Mouse (Mus musculus) regulatory T cell (primary cell): ENCODE data around the gene Tmem125.
"Not testable (repeated sequence)": the region's sequence is repeated elsewhere in the genome, so short reads cannot be mapped to it uniquely, and the experiment has no call there.

Experiments used
- in situ Hi-C: fragments of 300-600 bp; cut with MboI, MseI; formaldehyde crosslinking; loops from one replicate; pipeline ENCODE4 v1.15.1; 2025; ENCODE audit warnings: high pct_unique_total_duplicates

Tmem125 gene

GRCm38 (mm10) chr4:118537801-118538200 lies 6.0 kb downstream of the Tmem125 start:
- in situ Hi-C loops: no loop called here

- in situ Hi-C loops: no loop called here
Measured at GRCm38 (mm10) chr4:118535610-118536009, 8.2 kb downstream of the Tmem125 start.

- in situ Hi-C loops: no loop called here
Measured at GRCm38 (mm10) chr4:118533605-118534004, 10.2 kb downstream of the Tmem125 start.

DNA sequence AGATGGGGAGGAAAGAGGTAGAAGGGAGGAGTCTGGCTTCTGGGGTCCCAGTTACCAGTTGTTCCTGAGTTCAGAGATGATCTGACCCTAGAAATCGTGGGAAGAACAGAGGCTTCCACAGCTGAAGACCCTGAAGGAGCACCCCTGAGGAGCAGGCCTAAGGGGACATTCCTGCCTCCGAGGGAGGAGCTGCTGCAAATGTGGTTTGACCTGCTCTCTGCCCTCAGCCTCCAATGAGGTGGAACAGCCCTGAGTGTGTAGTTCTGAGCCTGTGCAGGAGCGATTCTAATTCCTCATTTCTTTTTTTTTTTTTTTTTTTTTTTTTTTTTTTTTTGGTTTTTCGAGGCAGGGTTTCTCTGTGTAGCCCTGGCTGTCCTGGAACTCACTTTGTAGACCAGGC lies 10.7 kb downstream of the Tmem125 start:
- in situ Hi-C loops: no loop called here

GRCm38 (mm10) chr4:118532663-118533062 lies 11.2 kb downstream of the Tmem125 start:
- in situ Hi-C loops: no loop called here

DNA sequence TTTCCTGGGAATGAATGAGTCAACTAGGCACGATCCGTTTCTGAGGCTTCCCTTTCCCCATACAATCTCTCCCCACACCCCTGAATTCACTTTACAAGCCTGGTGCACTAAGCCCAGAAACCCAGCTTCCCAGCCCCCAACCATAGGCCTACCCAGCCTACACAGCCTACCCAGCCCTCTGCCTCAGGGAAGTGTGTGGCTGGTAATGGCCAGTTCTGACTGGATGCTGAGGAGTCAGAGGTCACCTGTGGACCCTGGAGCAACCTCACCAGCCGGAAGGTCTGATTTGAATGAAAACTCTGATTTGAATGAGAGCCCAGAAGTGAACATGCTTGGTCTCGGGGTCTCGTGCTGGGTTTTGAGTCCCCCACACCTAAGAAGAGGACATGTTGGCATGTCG lies 16.1 kb downstream of the Tmem125 start:
- in situ Hi-C loops: no loop called here

DNA sequence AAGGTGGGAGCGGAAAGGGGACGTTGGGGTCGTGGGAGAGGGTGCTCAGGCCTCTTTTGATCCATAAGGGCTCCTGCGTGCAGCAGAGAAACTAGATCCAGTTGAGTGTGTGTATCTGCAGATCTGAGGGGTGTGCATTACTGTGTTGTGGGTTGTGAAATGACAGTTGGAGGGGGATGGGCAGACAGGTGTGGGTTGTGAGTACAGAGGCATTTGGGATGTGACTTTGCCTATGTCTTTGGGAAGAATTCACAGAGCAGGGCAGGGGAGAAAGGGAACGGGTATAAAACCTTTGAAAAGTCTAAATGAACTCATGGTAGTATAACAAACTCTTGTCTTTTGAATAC lies 16.5 kb downstream of the Tmem125 start:
- in situ Hi-C loops: no loop called here

DNA sequence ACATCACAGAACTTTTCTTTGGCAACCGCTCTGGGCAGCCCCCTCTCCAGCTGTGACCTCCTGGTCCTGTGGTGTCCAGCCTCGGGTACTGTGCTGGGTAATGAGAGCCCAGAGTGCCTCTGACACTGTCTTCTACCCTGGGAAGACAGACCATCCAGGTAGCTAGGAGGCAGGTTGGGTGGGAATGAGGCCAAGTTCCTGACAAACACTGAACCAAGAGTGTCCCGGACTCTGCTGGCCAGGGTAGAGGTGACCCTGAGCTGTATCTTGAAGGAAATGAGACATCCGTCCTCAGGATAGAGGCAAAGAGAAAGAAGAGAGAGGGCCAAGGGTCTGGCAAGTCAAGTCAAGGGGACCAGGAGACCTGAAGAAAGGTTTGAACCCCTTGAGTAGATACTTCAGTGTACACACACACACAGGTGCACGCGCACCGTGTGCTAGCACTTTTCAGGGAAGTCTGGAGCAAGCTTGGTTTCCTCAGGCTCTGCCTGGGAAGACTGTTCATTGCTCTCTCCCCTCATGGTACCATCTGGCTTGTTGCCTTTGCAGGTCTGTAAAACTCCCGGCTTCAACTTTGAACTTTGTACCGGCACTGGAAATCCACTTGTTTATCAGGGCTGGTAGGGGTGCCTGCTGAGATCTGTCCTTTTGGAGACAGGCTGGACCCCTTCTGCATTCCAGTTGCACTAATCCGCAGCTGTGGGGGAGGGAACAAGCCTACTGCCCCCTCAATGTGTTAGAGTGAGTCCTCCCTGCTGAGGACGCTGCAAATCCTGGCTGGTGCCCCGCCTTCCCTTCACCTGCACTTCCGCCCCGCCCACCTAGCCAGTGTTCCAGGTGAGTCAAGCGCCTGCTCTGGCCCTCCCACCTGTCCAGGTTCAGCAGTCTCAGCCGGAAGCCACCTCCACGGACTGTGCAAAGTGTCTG lies 17.2 kb downstream of the Tmem125 start, which contains the start of gene 2610528J11Rik:
Gene 2610528J11Rik (plus strand): TSS at position 592 of the 927 bp plus-strand sequence.
- in situ Hi-C loops: no loop called here

GRCm38 (mm10) chr4:118525779-118526178 lies 18.1 kb downstream of the Tmem125 start:
- in situ Hi-C loops: no loop called here

GRCm38 (mm10) chr4:118523976-118524375 lies 19.9 kb downstream of the Tmem125 start:
- in situ Hi-C loops: loop anchor here (5.0 kb wide), 1 partner anchor 42 kb away; no protein-coding TSS in a partner anchor

DNA sequence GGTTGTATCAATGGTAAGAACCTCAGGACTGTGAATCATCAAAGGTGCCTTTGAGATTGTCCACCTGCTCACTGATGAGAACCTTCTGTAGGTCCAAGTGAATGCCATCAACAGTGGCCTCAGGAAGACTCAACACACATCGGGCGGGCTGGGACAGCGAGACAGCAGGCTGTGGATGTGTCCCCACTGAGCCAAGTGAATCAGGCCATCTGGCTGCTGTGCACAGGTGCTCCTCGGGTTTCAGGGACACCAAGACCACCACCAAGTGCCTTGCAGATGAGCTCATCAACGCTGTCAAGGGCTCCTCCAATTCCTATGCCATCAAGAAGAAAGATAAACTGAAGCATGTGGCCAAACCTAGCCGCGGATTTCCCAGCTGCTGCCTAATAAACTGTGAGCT lies 21.6 kb downstream of the Tmem125 start:
- in situ Hi-C loops: loop anchor here (5.0 kb wide), 1 partner anchor 40 kb away; no protein-coding TSS in a partner anchor

DNA sequence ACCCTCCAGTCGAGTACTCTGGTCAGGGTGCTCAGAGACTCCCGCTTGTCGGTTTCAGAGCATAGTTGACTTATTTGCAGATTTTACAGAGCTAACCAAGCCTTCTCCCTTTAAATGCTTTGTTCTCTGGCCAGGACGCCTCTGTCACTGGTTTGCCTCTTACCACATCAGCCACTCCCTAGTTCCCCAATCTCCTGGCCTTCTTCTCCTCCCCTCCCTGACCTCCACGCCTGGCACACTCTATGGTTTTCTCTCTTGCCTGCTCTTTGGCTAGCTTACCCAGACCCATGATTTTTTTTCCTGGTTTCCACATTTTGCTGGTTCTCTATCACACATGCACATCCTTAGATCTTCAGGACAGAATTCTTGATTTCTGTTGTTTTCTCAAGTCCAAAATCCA lies 25.6 kb downstream of the Tmem125 start:
- in situ Hi-C loops: no loop called here

- in situ Hi-C loops: no loop called here
Measured at GRCm38 (mm10) chr4:118517497-118518146, 26.2 kb downstream of the Tmem125 start.

GRCm38 (mm10) chr4:118516699-118517496 lies 26.9 kb downstream of the Tmem125 start:
- in situ Hi-C loops: no loop called here

DNA sequence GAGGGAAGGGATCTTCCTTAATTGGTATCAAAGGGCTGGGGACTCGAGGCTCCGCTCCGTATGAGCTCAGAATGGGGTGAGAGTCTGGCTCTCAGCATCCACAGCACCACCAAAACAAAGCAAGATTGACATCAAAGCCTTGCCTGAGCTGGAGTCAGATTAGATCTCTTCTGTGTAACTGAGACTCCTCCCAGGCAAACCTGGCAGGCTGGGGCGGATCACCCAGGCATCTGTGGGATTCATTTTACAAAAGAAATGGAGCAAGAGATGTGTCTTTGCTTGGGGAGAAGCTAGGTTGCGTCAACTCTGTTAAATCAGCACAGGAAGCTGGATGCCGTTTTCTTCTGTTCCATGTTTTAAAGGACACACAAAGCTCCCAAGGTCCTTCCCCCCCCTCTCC lies 34.8 kb downstream of the Tmem125 start:
- in situ Hi-C loops: no loop called here

GRCm38 (mm10) chr4:118507171-118507570 lies 36.7 kb downstream of the Tmem125 start:
- in situ Hi-C loops: not testable (repeated sequence)

- in situ Hi-C loops: no loop called here
Measured at GRCm38 (mm10) chr4:118505551-118505950, 38.3 kb downstream of the Tmem125 start.

DNA sequence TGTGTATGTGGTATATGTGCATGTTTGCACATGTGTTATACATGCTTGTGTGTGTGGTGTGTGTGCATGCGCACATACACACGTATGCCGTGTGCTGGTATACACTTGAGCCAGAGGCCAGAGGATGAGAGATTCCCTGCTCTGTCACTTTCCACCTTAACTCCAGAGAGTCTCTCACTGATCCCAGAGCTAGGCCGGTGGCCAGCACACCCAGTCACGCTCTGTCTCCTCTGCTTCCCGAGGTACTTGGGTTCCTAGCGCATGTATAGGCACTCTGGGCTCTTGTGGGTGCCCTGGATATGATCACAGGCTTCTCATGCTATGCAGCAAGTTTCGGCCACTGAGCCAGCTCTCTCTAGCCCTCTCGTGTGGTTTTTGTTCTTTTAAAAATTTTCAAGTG lies 43.1 kb downstream of the Tmem125 start:
- in situ Hi-C loops: no loop called here

GRCm38 (mm10) chr4:118500171-118500724 lies 43.6 kb downstream of the Tmem125 start:
- in situ Hi-C loops: no loop called here
